Mouse (Mus musculus) limb, embryonic 15.5 days (tissue): ENCODE data around the gene Gm27021. TPM values are rescaled to one million over a fixed set of nuclear protein-coding genes. Genes with fewer than 3 reads are reported as not detected.

Source experiments
- ATAC-seq: fragments of 200-750 bp; cut with Nextera tagmentation; 2 replicates; pipeline ENCODE4 v1.8.0; 2017; ENCODE audit warnings: low read depth, moderate TSS enrichment; ENCODE audit not compliant: insufficient number of reproducible peaks, low FRiP score, low TSS enrichment
- H3K27ac ChIP-seq: fragments of 300-500 bp; sonication (generic); 2 replicates; pipeline ENCODE4 v1.5.1; 2015; ENCODE audit warnings: moderate library complexity, mild to moderate bottlenecking, inconsistent platforms
- H3K27me3 ChIP-seq: fragments of 300-500 bp; sonication (generic); 2 replicates; pipeline ENCODE4 v1.6.1; 2015; ENCODE audit warnings: inconsistent platforms
- H3K36me3 ChIP-seq: fragments of 300-500 bp; sonication (generic); 2 replicates; pipeline ENCODE4 v1.6.1; 2015; ENCODE audit warnings: inconsistent platforms
- H3K4me1 ChIP-seq: fragments of 300-500 bp; sonication (generic); 2 replicates; pipeline ENCODE4 v1.6.1; 2015; ENCODE audit warnings: inconsistent platforms
- H3K4me2 ChIP-seq: fragments of 300-500 bp; sonication (generic); 2 replicates; pipeline ENCODE4 v1.6.1; 2015; ENCODE audit warnings: mild to moderate bottlenecking, inconsistent platforms
- H3K4me3 ChIP-seq: fragments of 300-500 bp; sonication (generic); 2 replicates; pipeline ENCODE4 v1.5.1; 2015; ENCODE audit warnings: mild to moderate bottlenecking, inconsistent platforms
- H3K9ac ChIP-seq: fragments of 300-500 bp; sonication (generic); 2 replicates; pipeline ENCODE4 v1.6.1; 2015; ENCODE audit warnings: inconsistent platforms
- H3K9me3 ChIP-seq: fragments of 300-500 bp; sonication (generic); 2 replicates; pipeline ENCODE4 v1.6.1; 2016; ENCODE audit warnings: inconsistent platforms
- WGBS: fragments of 180-500 bp; shearing (Covaris S2); methylation state at CpG from one replicate; pipeline ENCODE4 v1.1.7; 2015; 5-methylcytosine and 5-hydroxymethylcytosine counted together
- polyA plus RNA-seq: library from polyadenylated mRNA; unstranded; fragments of >200 nt; fragmentation: Nextera tagmentation; extraction: Ambion mirVana; gene quantifications from 2 replicates; pipeline ENCODE4 v1.2.1, GENCODE M21; 2015

Gm27021 gene
- polyA plus RNA-seq, 1 experiment from 2014 or later, result 5.0 TPM

DNA sequence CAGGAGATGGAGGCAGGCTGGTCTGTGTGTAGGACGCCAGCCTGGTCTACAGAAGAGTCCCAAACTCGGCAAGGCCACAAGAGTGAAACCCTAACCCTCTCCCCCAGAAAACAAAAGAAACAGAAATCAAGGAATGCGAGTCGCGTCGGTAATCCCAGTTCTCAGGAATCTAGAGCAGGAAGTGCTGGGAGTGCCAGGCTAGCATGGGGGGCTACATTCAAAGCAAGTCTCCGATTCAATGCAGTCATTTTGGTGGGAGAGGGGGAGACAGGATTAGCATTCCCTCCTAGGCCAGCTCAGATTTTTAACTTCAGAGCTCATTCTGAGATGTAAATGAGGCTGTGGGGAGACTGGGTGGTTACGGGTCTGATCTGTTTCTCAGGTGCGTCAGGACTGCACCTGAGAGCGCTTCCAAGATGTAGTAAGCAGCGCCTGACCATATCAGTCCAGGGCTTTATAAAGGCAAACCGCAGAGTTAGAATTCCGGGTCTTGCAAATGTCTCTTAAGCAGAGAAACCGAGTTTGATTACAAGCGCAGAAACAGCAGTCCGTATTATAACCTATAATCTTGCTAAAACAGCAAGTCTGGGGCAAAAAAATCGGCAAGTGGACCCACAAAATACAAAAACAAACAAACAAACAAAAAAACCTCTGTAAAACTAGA is 940 bp downstream of the Gm27021 start:
- WGBS, result 2% methylated on average over 17 of the region's 17 CpGs
- Histone ChIP-seq H3K36me3 (peaks cover 25% of the 10 kb centered on the region), H3K27ac (no peak overlapping the region), H3K4me3 (peak overlapping the region; percentile 85), H3K9ac (peak overlapping the region; percentile 98), H3K27me3 (no peaks in the 10 kb centered on the region), H3K4me2 (peak overlapping the region; percentile 83), H3K4me1 (peaks cover 40% of the 10 kb centered on the region), H3K9me3 (no peaks in the 10 kb centered on the region)
- no peak for ATAC-seq

DNA sequence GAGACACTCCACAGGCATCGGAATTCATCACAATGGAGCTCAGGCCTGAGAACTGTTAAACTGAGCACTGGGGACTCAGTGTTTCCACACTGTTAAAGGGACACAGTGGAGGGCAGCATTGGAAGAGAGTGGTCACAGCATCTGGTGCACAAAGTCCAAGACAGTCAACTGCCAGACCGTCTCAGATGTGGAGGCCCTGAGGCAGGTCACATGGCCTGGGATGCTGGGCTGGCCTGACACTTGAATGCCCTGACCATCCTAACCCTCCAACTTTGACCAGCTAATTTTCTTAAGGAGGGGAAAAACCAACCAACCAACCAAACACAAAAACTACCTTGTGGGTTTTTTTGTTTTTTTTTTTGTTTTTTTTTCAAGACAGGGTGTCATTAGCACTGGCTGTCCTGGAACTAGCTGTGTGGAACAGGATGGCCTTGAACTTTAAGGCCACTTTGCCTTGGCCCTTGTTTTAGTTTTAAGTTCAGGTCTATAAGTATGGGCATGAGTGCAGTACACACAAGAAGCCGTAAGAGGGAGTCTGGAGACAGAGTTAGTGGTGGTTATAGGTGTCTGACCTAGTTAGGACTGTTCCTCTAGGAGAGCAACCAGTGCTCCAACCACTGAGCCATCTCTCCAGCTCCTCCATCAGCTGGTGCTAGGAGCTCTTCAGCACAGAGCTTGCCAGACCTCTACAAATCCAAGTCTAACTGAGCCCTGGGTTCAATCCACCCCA is 2.0 kb downstream of the Gm27021 start:
- 70% methylated on average over 3 of the region's 3 CpGs for WGBS
- Histone ChIP-seq H3K9ac (peak overlapping the region; percentile 98; the same call in 1 of the 2 replicates), H3K27ac (no peak overlapping the region), H3K9me3 (no peaks in the 10 kb centered on the region), H3K4me2 (peak overlapping the region; percentile 83), H3K4me1 (peaks cover 40% of the 10 kb centered on the region), H3K4me3 (peak overlapping the region; percentile 85), H3K36me3 (peaks cover 16% of the 10 kb centered on the region), H3K27me3 (no peaks in the 10 kb centered on the region)
- no peak for ATAC-seq

DNA sequence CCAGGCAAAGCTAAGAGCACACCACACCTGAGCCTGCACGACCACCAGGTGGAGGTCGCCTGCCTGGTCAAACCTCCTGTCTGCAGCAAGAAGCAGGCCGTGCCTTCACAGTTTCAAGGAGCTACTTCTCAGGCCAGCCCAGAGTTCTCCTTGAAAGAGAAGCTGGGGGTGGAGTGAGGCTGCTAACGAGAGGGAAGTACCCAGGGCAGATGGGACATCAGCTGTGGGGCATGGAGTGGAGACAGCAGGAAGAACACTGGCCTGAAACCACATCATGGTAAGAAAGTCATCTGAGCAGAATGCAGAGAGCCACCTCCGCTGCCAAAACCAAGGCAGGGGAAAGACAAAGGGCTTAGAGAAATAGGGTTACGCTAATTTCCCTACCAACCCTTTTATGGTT is 3.3 kb downstream of the Gm27021 start:
- Histone ChIP-seq H3K9me3 (no peaks in the 10 kb centered on the region), H3K36me3 (peaks cover 7% of the 10 kb centered on the region; the same call in 1 of the 2 replicates), H3K27ac (no peak overlapping the region), H3K27me3 (no peaks in the 10 kb centered on the region), H3K4me3 (no peak overlapping the region), H3K4me1 (peaks cover 40% of the 10 kb centered on the region), H3K4me2 (no peak overlapping the region), H3K9ac (no peak overlapping the region)
- WGBS, result 81% methylated on average over 6 of the region's 6 CpGs
- ATAC-seq, result no peak

DNA sequence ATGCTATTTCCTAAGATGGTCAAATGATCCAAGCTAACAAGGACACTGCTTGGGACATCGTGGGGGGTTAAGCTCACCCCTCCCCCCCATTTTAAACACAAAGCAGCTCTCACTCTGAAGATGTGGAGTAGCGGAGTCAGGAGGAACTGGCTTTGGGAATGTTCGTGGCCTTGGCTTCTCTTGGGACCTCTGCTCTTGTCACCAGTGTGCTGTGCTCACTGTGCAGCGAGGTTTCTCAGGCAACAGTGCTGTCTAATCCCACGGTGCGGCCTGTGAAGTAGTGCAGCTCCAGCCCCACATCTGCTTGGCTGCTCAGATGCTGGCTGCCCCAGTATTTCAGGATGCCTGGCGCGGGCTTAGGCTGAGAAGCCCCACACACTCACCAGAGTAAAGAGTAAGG is 10.5 kb downstream of the Gm27021 start:
- WGBS, result 91% methylated on average over 8 of the region's 8 CpGs
- H3K36me3 ChIP-seq, result peaks cover 67% of the 10 kb centered on the region
- no peak overlapping the region for H3K4me2 ChIP-seq
- H3K27me3 ChIP-seq, result no peaks in the 10 kb centered on the region
- H3K9ac ChIP-seq, result no peak overlapping the region
- H3K9me3 ChIP-seq, result no peaks in the 10 kb centered on the region
- ATAC-seq, result no peak
- no peak overlapping the region for H3K4me3 ChIP-seq
- H3K27ac ChIP-seq, result no peak overlapping the region
- no peaks in the 10 kb centered on the region for H3K4me1 ChIP-seq

DNA sequence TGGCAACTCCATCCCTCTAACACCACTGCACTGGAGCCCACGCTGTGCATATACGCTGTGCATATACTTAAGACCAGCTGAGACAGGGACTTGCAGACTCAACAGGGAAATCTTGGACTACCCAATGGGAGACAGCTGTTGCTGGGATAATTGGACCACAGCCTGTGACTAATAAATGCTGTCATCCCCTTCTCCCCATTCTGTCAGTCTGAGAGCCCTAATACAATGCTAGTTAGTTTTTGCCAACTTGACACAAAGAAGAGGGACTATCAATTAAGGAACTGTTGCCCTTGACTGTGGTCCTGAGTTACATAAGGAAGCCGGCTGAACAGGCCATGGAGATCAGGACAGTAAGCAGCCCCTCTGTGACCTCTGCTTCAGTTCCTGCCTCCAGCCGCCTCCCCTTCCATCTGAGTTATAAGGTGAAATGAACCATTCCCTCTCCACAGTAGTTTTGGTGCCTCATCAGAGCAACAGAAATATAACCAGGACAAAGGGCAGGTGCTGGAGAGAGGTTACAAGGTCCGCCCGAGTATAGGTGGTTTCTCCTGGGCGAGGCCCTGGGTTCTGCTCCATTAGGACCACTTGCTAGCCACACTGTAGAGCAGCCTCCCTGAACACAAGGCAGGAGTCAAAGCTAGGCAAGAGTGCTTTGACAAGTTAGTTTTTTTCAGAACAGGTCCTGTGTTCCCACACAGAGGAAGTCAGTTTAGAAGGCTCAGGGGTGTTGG is 11.4 kb downstream of the Gm27021 start:
- no peaks in the 10 kb centered on the region for H3K4me1 ChIP-seq
- no peak overlapping the region for H3K9ac ChIP-seq
- no peaks in the 10 kb centered on the region for H3K27me3 ChIP-seq
- ATAC-seq, result no peak
- H3K27ac ChIP-seq, result no peak overlapping the region
- H3K4me2 ChIP-seq, result no peak overlapping the region
- peaks cover 67% of the 10 kb centered on the region for H3K36me3 ChIP-seq
- H3K4me3 ChIP-seq, result no peak overlapping the region
- H3K9me3 ChIP-seq, result no peaks in the 10 kb centered on the region
- 97% methylated on average over 7 of the region's 7 CpGs for WGBS

DNA sequence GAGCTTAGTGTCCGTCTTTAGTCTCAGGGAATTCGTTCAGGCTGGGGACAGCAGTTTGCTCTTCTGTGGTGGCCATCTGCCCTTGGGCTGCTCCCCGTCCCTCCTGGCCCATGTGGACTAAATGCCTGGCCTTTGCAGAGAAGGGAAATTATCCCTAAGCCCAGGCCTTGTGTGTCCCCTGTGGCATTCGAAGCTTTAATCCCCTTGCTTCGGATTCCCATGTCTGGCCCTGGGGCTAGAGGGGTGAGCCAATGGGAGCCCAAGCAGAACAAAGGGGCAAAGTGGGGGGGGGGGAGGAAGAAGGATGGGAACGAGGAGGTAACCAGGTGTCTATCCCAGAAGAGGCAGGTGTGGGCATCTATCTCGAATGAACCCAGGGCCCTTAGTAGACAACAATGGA is 20.3 kb downstream of the Gm27021 start, which contains the start of gene 1190005I06Rik:
Gene 1190005I06Rik, minus strand, starts transcription at position 101 of the 400 bp plus-strand sequence.
- WGBS, result 47% methylated on average over 7 of the region's 7 CpGs
- H3K27ac ChIP-seq, result no peak within 1 kb of the TSS
- no peak within 1 kb of the TSS for H3K4me3 ChIP-seq
- no peak within 1 kb of the TSS for H3K4me2 ChIP-seq
- H3K27me3 ChIP-seq, result no peaks in the 10 kb centered on the region
- no peaks in the 10 kb centered on the region for H3K36me3 ChIP-seq
- H3K9me3 ChIP-seq, result no peaks in the 10 kb centered on the region
- no peak for ATAC-seq
- H3K4me1 ChIP-seq, result peaks cover 4% of the 10 kb centered on the region; the same call in 1 of the 2 replicates
- no peak within 1 kb of the TSS for H3K9ac ChIP-seq

DNA sequence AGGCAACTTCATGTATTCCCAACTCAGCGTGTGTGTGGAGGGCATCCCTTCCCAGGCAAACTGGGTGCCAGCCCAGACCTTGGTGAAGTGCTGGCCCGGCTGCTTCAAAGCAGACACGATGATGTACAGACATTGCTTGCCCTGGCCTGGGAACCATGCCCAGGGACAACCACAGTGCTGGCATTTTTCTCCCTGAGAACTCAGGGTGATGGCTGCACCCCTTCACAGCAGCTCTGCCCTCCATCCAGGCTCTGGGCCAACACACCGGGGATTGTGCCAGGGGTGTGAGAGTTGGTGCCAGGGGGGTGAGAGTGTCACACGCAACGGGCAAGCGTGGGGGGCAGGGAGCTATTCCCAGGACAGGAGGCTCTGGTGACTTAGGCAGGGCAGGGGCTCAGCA is 23.2 kb downstream of the Gm27021 start:
- 68% methylated on average over 7 of the region's 7 CpGs for WGBS

DNA sequence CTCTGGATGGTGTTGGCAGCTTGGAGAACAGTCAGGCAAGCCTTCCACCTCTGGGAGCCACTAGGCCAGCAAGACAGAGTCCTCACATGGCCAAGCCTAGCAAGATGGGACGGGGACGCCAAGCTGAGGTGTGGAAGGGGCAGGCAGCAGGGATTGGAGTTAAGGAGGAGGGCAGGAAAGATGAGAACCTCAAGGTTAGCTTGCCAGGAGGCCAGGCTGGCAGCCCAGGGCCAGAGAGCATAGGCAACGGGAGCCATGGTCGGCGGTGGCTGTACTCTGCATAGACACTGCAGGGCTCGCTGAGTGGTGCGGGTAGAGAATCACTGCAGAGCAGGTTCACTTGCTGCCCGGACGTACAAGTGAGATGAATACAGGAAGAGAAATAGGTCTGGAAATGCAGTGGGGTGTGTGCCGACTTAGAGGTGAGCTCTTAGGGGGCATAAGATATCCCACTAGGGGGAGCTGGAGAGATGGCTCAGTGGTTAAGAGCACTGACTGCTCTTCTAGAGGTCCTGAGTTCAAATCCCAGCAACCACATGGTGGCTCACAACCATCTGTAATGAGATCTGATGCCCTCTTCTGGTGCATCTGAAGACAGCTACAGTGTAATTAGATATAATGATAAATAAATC is 25.7 kb downstream of the Gm27021 start:
- 75% methylated on average over 10 of the region's 10 CpGs for WGBS
- H3K27me3 ChIP-seq, result no peaks in the 10 kb centered on the region
- H3K4me2 ChIP-seq, result no peak overlapping the region
- no peak overlapping the region for H3K9ac ChIP-seq
- H3K9me3 ChIP-seq, result no peaks in the 10 kb centered on the region
- H3K4me1 ChIP-seq, result peaks cover 4% of the 10 kb centered on the region; the same call in 1 of the 2 replicates
- H3K36me3 ChIP-seq, result no peaks in the 10 kb centered on the region
- no peak overlapping the region for H3K4me3 ChIP-seq
- ATAC-seq, result no peak
- H3K27ac ChIP-seq, result no peak overlapping the region

More for the DNA sequence above, 23.2 kb downstream of the Gm27021 start:
- H3K4me2 ChIP-seq, result no peak overlapping the region
- ATAC-seq, result no peak
- no peaks in the 10 kb centered on the region for H3K27me3 ChIP-seq
- H3K4me3 ChIP-seq, result no peak overlapping the region
- H3K4me1 ChIP-seq, result peaks cover 4% of the 10 kb centered on the region; the same call in 1 of the 2 replicates
- H3K9me3 ChIP-seq, result no peaks in the 10 kb centered on the region
- H3K27ac ChIP-seq, result peak overlapping the region; percentile 27
- H3K9ac ChIP-seq, result no peak overlapping the region
- no peaks in the 10 kb centered on the region for H3K36me3 ChIP-seq

DNA sequence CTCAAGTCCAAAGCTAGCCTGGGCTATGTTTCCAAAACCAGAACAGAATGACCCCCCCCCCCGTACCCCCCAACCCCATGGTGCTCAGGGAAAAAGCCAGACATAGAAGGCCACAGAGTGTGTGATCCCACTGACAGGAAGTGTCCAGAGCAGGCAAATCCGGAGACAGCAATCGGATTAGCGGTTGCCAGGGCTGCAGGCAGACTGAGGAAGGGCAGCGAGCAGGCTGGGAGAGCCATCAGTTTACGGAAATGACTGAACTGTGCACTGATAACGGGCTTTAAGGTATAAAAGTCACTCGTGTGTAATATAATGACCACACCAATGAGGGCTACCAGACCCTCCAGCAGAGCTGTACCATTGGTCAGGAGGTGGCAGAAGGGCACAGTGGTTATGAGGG is 26.6 kb downstream of the Gm27021 start:
- no peak for ATAC-seq
- Histone ChIP-seq H3K4me2 (no peak overlapping the region), H3K4me1 (peaks cover 4% of the 10 kb centered on the region; the same call in 1 of the 2 replicates), H3K36me3 (no peaks in the 10 kb centered on the region), H3K9ac (no peak overlapping the region), H3K9me3 (no peaks in the 10 kb centered on the region), H3K27ac (no peak overlapping the region), H3K4me3 (no peak overlapping the region), H3K27me3 (no peaks in the 10 kb centered on the region)
- WGBS, result 38% methylated on average over 8 of the region's 8 CpGs

DNA sequence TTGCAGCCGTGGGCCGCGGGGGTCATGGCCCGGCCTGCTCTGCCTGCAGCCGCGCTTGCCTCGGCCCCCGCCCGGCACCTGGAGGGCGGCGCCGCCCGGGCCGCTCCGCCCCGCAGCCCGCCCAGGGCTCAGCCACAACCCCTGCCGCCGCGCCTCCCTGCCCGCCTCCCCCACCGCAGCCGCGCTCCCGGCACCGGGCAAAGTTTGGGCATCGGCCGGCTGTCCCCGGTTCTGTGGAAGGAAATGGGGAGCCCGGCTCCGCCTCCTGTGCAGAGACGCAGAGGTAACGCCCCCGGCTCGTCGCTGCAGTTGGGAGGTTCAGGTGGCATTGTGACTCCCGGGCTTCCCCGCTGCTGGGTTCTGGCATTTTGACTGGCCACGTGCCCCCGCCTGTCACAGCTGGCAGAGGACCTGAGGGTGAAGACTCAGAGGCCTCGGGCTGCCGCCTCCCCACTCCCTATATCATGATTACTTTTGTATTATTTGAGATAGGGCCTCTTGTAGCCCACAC is 33.5 kb downstream of the Gm27021 start:
- Histone ChIP-seq H3K4me3 (peak overlapping the region; percentile 69), H3K9me3 (no peaks in the 10 kb centered on the region), H3K27ac (no peak overlapping the region), H3K4me2 (peak overlapping the region; percentile 98), H3K4me1 (peaks cover 33% of the 10 kb centered on the region), H3K36me3 (no peaks in the 10 kb centered on the region), H3K27me3 (peaks cover 19% of the 10 kb centered on the region), H3K9ac (peak overlapping the region; percentile 52)
- WGBS, result under 1% methylated on average over 41 of the region's 42 CpGs
- no peak for ATAC-seq

DNA sequence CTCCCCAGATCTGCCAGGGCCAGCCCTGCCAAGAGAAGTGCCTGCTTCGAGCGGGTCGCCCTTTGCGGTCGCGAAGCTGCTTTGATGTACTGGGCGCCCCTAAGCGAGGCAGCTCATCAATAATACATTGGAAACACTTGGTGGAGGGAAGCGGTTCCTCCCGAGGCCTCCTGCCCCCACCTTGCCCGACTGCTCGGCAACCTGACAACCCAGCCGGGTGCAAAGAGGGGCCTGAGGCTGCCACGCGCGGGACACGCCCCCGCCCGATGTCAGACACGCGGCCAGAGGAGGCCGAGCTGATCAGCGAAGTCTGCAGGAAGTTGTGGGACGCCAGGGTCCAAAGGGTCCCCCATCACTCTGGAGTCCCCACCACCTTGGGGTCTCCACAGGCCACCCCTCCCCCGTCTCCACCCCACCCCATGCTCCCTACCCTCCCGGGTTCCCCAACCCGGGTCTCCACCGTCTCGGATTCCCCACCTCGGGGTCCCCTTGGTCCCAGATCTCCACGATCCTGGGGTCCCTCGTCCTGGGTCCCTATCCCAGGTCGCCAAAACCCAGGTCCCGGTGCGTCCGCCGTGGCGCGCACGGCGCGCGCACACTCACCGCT is 34.1 kb downstream of the Gm27021 start:
- no peak for ATAC-seq
- H3K4me3 ChIP-seq, result peak overlapping the region; percentile 69
- no peak overlapping the region for H3K27ac ChIP-seq
- H3K4me1 ChIP-seq, result peaks cover 33% of the 10 kb centered on the region
- peaks cover 19% of the 10 kb centered on the region for H3K27me3 ChIP-seq
- 3% methylated on average over 44 of the region's 44 CpGs for WGBS
- H3K9me3 ChIP-seq, result no peaks in the 10 kb centered on the region
- peak overlapping the region; percentile 52 for H3K9ac ChIP-seq
- H3K36me3 ChIP-seq, result no peaks in the 10 kb centered on the region
- H3K4me2 ChIP-seq, result peak overlapping the region; percentile 98
